Comparison of ENCODE assay signal across 9 mouse cellular contexts in the genomic region with DNA sequence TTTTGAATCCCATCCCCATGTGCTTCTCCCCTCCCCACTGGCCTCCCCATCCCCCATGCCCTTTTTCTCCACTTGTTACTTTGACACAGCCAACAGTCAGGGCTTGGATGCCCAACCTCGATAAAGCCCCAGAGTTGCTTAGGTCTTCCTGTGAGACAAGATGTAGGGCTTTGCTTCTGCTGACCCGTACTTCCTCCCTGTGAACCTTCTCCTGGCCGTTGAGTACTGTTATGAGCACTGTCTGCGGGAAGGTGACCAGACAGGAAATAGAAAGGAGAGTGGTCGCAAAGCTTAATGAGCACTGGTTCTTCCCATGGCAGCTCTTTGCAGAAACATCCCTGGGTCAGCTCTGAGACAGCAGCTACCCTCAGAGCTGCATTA. TPM values are rescaled to one million over a fixed set of nuclear protein-coding genes. Genes with fewer than 3 reads are reported as not detected.
DNase-seq lines count a peak whose midpoint lies in the region; ATAC-seq and TF ChIP-seq lines count a peak whose summit lies in the region.
"Had no signal": no experiment of that assay in that cellular context is flagged by ENCODE, and none has a peak within 500 bp of the region (broad histone marks: within the 10 kb centered on the region; RNA-seq: fewer than 3 reads in every experiment).

No protein-coding gene starts in this region.

- no peaks in the 10 kb centered on the region for H3K27me3 ChIP-seq in thymus, adult 2 months (ENCODE audit: control insufficient read depth, insufficient read depth, low read length)
- no peaks in the 10 kb centered on the region for H3K27me3 ChIP-seq in limb, embryonic 12.5 days

- H3K27ac ChIP-seq in gastrocnemius, adult 2 months = peak overlapping the region; percentile 88
- H3K27ac ChIP-seq in thymus, adult 2 months (ENCODE audit: control insufficient read depth, insufficient read depth, low read length) = peak overlapping the region; percentile 42
- H3K27ac ChIP-seq in limb, embryonic 12.5 days = peak overlapping the region; percentile 83

- H3K4me2 ChIP-seq in limb, embryonic 12.5 days = peak overlapping the region; percentile 27; the same call in 1 of the 2 replicates

- 0 out of 2 replicates have a peak overlapping the region, but pooled peaks have one; percentile 5 for H3K9ac ChIP-seq in limb, embryonic 12.5 days (replicated peaks)

- intact Hi-C loops in gastrocnemius, adult 2 months (cut with DNase I) = no loop called here

- no peak for TF ChIP-seq POLR2A in thymus, adult 2 months (IDR thresholded peaks at IDR 0.05; ENCODE audit: control insufficient read depth, extremely low read depth, insufficient read depth, low read length, poor library complexity)

- H3K9me3 ChIP-seq in limb, embryonic 12.5 days = no peaks in the 10 kb centered on the region

- no peak for ATAC-seq in limb, embryonic 12.5 days (ENCODE audit: insufficient number of reproducible peaks, insufficient read depth, low FRiP score, low TSS enrichment, low read depth)

- peak overlapping the region; percentile 55 for H3K4me3 ChIP-seq in gastrocnemius, adult 2 months
- H3K4me3 ChIP-seq in thymus, adult 2 months (ENCODE audit: control insufficient read depth, insufficient read depth, low read length) = no peak overlapping the region
- H3K4me3 ChIP-seq in limb, embryonic 12.5 days (replicated peaks) = no peak overlapping the region

- H3K4me1 ChIP-seq in thymus, adult 2 months (replicated peaks; ENCODE audit: control insufficient read depth, insufficient read depth, low read length) = peaks cover 18% of the 10 kb centered on the region
- H3K4me1 ChIP-seq in limb, embryonic 12.5 days (replicated peaks) = peaks cover 35% of the 10 kb centered on the region

- WGBS in thymus, adult 2 months = 14% methylated on average over 5 of the region's 5 CpGs
- 21% methylated on average over 5 of the region's 5 CpGs for WGBS in limb, embryonic 12.5 days

- no peak for TF ChIP-seq CTCF in gastrocnemius, adult 2 months (IDR thresholded peaks at IDR 0.05)
- TF ChIP-seq CTCF in thymus, adult 2 months (IDR thresholded peaks at IDR 0.05; ENCODE audit: borderline replicate concordance, control insufficient read depth, extremely low read depth, insufficient read depth, low read length, poor library complexity) = no peak

- no peaks in the 10 kb centered on the region for H3K36me3 ChIP-seq in thymus, adult 2 months (ENCODE audit: control insufficient read depth, insufficient read depth, low read length)
- no peaks in the 10 kb centered on the region for H3K36me3 ChIP-seq in limb, embryonic 12.5 days

- no peak for DNase-seq in gastrocnemius, adult 2 months
- DNase-seq in gastrocnemius, adult 8-10 months (ENCODE audit: low spot score in 2 of 2) = no peak
- peak; percentile 11 for DNase-seq in thymus, adult 2 months
- no peak for DNase-seq in thymus, postnatal 10 days (ENCODE audit: low spot score in 2 of 2)
- DNase-seq in retina, postnatal 1 day = no peak
- no peak for DNase-seq in ovary, postnatal 36 days (ENCODE audit: low spot score)
- no peak for DNase-seq in layer of hippocampus, adult 9-10 months (ENCODE audit: low spot score)
- DNase-seq: right cerebral cortex, postnatal 4 days had no signal

RNA-seq across cellular contexts. Expression of a gene that starts 25.4 kb away (rescaled TPM):
- total RNA-seq in gastrocnemius, adult 2 months (2021) = 1 to 10 TPM; 6.1 to 6.5 TPM
- 1 to 10 TPM; 2.8 to 7.0 (median 5.4) TPM for total RNA-seq in gastrocnemius, adult 8-10 months (2022)
- polyA plus RNA-seq in thymus, adult 2 months (2012; rRNA removed) = 17.7 and 19.8 TPM in 2 replicates
- polyA plus RNA-seq in limb, embryonic 12.5 days (2016; fragmentation: Nextera tagmentation; extraction: Ambion mirVana) = 4.1 and 4.4 TPM in 2 replicates
